Mouse (Mus musculus) hematopoietic stem cell, adult 5-6 weeks (primary cell): ENCODE measurements around the gene Epha1. TPM values are rescaled to one million over a fixed set of nuclear protein-coding genes. Genes with fewer than 3 reads are reported as not detected.
A peak's percentile ranks its signal among the peaks of the same experiment; 100 is the strongest.

Source experiments
- ATAC-seq, 2 experiments: fragments of 125-278 bp in 1 of 2; replicated peaks in 1 of 2; 2 replicates each; pipeline ENCODE4 v1.8.0; 2016 to 2017; ENCODE audit warnings: inconsistent platforms in 2 of 2, mild to moderate bottlenecking in 2 of 2, moderate number of reproducible peaks in 2 of 2, low read depth in 1 of 2, moderate TSS enrichment in 1 of 2; ENCODE audit not compliant: low FRiP score in 2 of 2, poor library complexity in 2 of 2, severe bottlenecking in 2 of 2, insufficient read depth in 1 of 2, low TSS enrichment in 1 of 2
- total RNA-seq: library from RNA; stranded (forward); fragments of 172-1452, 232-1000 nt; gene quantifications from 2 replicates; pipeline ENCODE4 v1.2.3, GENCODE M21; 2017

Gene Epha1
- total RNA-seq, 1 experiment from 2014 or later: 0.84 TPM

- ATAC-seq: no peak
Measured at GRCm38 (mm10) chr6:42359364-42360147, 13.5 kb downstream of the Epha1 start.

GRCm38 (mm10) chr6:42358901-42359300, 14.2 kb downstream of the Epha1 start:
- no peak for ATAC-seq

GRCm38 (mm10) chr6:42357901-42358300, 15.2 kb downstream of the Epha1 start:
- ATAC-seq: no peak

- no peak for ATAC-seq
Measured at GRCm38 (mm10) chr6:42356913-42357312, 16.2 kb downstream of the Epha1 start.

GRCm38 (mm10) chr6:42355794-42356600, 17.1 kb downstream of the Epha1 start:
- no peak for ATAC-seq

GRCm38 (mm10) chr6:42355366-42355765, 17.7 kb downstream of the Epha1 start:
- ATAC-seq: no peak

GRCm38 (mm10) chr6:42354076-42355019, 18.7 kb downstream of the Epha1 start:
- ATAC-seq: peak; percentile 24 to 51

GRCm38 (mm10) chr6:42353180-42353579, 19.9 kb downstream of the Epha1 start:
- peak; percentile 37 to 38 for ATAC-seq

GRCm38 (mm10) chr6:42352486-42352846, 20.6 kb downstream of the Epha1 start:
- ATAC-seq: no peak

GRCm38 (mm10) chr6:42351776-42352485, 21.1 kb downstream of the Epha1 start:
- no peak for ATAC-seq

GRCm38 (mm10) chr6:42350968-42351775, 21.9 kb downstream of the Epha1 start:
- ATAC-seq: no peak

- no peak for ATAC-seq
Measured at GRCm38 (mm10) chr6:42350021-42350967, 22.8 kb downstream of the Epha1 start.

GRCm38 (mm10) chr6:42349426-42350020, 23.5 kb downstream of the Epha1 start, which contains the start of gene Zyx:
Gene Zyx (plus strand): TSS chr6:42349630.
- ATAC-seq: peak; percentile 73 to 74

- ATAC-seq: peak in 1 of 2 experiments; percentile 19; a peak in 1 of 4 replicates
Measured at GRCm38 (mm10) chr6:42349006-42349425, 24.1 kb downstream of the Epha1 start.
